Mouse (Mus musculus) thymus, postnatal 36 days (tissue): ENCODE data around the gene Slc38a3.

ENCODE experiments used
- DNase-seq, 2 experiments: peaks; one replicate each; pipeline ENCODE4 v3.0.0; 2022; ENCODE audit warnings: mixed read lengths in 2 of 2

The Slc38a3 gene

GRCm38 (mm10) chr9:107669480-107669945, at the start of gene Slc38a3:
TSS of gene Slc38a3 (minus strand) at chr9:107669530.
- DNase-seq, result no peak

- DNase-seq, result no peak
Measured at GRCm38 (mm10) chr9:107716951-107717350, 47.6 kb upstream of the Slc38a3 start.

GRCm38 (mm10) chr9:107715632-107716031, 46.3 kb upstream of the Slc38a3 start:
- DNase-seq, result no peak

DNA sequence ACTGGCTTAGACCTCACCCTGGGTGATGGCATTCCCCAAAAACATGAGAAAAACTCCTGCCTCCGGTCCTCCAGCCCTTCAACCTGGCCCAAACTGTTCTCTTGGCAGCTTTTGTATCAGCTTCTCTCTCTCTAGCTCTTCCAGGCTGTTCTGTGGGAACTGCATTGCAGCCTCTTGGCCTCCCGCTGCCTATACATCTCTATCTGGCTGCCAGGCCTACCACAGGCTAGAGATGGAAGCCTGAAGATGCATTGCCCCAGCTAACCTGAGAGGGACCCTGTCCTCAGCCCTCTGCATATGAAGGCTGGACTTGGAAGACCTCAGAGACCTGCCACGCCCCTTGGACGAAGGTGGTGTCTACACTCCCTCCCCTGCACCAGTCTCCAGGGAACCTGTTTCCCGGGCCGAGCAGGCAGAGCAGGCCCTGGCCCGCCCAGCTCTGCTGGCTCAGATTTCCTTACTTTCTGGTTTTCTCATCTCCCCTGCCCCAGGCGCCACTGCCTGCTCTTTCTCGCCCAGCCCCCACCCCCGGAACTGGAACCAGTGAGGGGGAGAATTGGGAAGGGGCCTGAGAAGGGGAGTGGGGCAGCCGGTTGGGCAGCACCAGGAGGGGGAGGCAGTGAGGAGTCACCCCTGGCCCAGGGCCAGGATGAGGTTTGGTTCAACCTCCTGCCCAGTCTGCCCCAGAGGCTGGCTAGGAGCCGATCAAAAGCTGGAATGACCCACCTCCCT, 45.1 kb upstream of the Slc38a3 start:
- no peak for DNase-seq

DNA sequence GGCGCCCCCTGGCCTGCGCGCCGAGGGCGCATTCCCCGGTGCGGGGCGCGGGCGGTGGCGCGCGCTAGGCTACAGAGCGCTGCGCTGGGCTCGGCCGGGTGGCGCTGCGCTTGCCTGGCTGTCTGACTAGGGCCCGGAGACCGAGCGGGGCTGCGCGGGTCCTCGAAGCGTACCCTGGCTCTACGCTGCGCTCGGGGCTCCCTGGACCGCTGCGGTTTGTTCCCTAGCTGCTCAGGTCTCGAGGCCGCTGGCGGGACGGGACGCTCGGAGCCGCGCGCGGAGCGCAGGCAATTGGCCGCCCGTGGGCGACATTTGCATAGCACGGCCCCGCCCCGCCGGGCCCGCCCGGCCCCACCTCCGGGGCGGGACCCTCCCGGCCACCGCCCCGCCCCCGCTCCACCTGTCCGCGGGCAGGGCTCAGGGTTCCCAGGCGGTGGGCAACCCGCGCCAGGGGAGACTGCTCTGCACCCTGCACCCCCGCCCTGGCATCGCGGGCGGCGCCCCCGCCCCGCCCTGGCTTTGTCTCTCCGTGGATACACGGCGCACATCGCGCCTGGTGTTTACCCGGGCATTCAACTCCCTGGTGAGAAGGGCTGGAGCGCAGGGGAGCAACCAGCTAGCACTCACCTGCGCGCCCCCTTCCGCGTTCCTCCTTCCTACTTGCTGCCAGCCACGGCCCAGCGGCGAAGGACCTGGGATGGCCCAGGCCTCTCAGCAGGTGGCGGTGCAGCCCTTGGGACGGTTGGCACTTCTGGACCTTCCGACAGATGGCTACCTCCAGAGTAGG, 40.6 kb upstream of the Slc38a3 start, which contains the start of gene Sema3f:
Gene Sema3f (minus strand): TSS at position 779 of the 787 bp plus-strand sequence.
- DNase-seq, result peak; percentile 84 to 88

DNA sequence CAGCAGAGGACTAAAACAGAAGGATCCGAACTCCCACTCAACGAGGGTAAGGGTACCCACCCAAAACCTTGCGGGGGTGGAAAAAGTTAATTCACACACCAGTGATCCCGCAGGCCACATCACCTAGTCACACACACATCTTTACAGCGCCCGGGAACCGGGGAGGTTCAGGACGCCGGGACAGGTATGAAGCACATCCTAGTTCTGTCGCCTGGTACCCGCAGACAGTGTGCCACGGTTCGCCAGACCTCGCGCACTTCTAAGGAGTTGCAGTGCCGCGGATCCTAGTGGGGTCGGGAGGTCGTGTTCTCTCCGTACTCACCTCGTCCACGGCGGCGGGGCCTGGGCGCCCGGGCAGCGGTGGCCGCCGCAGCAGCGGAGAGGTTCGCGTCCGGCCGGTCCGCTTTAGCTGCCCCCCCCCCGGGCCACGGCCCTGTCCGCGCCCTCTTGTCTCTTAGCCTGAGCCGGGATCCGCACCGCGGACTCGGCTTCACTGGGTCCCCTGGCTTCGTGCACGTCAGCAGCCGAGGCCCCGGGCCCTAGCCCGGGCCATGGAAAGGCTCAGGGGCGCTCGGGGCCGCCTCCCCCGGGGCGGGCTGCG, 39.9 kb upstream of the Slc38a3 start:
- DNase-seq, result no peak

- no peak for DNase-seq
Measured at GRCm38 (mm10) chr9:107708439-107709095, 39.2 kb upstream of the Slc38a3 start.

DNA sequence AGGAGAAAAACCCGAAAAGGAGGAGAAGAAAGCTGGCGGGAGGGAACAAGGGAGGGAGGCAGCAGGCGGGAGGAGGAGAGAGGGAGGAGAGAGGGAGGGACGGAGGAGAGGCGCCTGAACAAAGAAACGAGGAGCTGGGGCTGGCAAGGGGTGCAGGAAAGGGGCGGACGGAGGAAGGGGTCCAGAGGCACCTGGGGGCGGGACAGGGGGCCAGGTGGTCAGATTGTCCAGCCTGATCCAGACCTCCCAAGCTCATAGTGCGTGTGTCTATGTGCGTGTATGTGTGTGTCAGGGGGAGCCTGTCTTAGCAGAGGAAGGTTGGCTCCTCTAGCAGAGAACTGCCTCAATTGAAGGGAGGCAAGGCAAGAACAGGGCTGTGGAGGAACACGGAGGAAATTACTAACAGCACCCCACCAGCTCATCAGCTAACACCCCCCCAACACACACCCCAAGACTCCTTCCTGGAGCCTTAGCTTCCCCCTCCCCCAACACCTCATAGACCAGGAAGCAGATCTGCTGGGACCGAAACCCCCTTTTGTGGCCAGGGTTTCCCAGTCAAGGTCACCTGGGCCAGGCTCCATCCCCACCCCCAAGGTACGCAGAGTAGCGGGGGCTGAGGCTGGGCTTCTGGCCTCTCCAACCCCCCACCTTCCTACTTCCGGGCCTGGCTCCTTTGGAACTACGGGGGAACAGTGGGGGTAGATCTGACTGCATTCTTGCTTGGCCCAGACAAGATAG, 38.5 kb upstream of the Slc38a3 start:
- DNase-seq, result no peak

- no peak for DNase-seq
Measured at GRCm38 (mm10) chr9:107706781-107707211, 37.5 kb upstream of the Slc38a3 start.

DNA sequence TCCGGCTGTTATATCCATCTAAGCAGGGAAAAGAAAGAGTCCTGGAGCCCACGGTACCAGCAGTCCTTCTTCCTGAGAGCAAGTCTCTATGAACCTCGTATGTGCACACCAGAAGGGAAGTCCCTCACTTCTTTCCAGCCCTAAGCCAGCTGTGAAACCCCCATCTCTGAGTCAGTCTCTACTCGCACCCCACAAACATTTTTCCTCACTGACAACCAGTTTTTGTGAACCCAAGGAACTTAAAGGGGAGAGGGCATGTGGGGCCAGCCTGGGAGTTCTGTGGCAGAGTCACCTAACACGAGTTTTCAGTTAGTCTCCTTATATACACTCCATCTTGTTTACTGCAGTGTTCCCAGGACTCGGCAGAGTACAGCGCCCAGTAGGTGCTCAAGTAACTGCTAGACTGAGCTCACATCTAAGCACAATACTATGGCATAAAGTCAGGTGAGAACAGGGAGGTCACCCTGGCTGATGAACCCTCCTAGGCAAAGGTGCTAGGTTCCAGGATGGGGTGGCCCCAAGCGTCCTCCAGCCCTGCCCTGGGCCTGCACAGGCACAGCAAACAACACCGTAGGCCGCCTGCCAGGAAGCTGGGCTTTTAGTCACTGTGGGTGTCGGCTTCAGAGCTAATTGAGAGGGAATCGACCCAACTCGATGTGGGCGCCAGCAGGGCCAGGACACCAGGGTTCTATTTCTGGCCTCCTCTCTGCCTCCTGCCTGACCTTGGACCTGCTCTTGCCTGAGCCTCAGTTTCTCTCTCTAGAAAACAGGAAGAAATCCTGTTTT, 34.2 kb upstream of the Slc38a3 start:
- no peak for DNase-seq

DNA sequence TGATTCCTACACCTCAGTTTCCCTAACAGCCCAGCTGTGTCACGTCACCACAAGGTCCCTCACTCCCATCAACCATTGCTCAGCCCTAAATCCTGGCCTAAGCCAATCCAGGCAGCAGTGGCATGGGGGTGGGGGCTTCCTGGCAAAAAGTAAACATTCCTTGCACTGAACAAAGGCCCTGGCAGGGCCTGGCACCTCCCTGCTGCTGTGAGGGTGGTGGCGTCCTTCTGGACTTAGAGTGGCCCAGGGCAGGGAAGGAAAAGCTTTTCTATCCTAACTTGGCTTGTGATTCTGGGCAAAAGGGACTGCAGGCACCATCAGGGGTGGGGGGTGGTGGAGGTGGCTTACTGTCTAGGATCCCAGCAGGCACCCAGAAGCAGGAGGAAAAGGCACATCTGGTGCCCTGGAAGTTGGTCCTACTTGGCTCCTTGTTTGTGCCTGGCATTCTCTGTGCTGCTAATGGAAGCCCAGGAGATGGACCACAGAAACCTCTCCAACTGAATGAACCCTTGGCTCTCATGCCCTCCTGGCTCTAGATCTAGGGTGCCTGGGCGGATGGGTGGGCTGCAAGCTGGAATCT, 33.4 kb upstream of the Slc38a3 start:
- DNase-seq, result no peak

- no peak for DNase-seq
Measured at GRCm38 (mm10) chr9:107701594-107701993, 32.3 kb upstream of the Slc38a3 start.

GRCm38 (mm10) chr9:107700114-107700571, 30.8 kb upstream of the Slc38a3 start:
- no peak for DNase-seq

DNA sequence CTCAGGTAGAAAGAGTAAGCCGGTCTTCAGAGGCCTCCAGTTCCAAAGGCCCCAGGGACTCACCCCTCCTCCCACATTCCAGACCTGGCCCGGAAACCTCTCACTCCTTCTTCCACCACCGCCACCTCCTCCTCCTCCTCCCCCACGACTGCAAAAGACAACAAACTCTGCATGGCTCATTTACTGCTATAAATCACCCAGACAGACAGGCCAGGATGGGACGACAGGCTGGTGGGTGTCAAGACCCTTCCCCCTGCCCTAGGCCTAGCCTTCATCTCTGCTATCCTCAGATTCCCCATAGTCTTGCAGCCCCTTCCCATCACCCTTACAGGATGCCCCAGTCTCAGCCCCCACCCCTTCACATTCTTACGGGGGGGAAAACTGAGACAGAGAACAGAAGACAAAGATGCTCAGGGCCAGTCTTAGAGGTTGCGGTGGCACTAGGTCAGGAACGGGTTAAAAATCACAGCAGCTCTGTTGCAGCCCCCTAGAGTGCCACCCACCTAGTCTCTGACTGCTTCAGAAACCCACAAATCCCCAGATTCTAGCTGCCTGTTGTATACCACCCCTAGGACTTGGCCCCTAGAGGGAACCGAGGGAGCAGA, 30.1 kb upstream of the Slc38a3 start:
- no peak for DNase-seq

- no peak for DNase-seq
Measured at GRCm38 (mm10) chr9:107698611-107699190, 29.4 kb upstream of the Slc38a3 start.

DNA sequence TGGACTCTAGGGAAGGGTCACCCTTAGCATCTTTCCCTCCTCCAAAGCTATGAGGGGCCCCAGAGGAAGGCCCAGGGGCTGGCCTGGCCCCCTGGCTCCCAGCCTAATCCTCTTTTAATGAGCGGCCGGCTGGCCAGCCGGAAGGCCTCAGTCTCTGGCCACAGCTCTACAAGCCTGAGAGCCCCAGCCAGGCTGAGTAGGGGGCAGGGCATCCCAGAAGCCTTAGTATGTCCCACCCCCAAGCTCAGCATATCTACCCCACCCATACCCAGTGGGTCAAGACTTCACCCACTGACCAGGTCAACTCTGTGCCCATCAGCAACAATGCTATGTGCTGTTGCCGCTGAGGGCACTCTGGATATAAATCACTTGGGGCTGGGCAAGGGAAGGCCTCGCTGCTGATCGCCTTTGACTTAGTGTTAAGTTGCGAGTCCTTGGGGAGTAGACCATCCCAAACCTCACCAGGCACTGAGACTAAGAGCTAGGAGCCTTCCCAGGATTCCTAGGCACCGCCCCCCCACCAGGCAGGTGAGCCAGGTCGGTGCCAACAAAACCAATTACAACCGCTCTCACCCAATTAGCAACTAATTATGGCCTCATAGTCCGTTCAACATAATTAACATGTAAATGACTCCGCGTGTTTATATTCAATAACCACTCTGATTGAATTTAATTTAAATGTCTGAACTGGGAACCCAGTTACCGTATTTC, 28.6 kb upstream of the Slc38a3 start:
- no peak for DNase-seq

DNA sequence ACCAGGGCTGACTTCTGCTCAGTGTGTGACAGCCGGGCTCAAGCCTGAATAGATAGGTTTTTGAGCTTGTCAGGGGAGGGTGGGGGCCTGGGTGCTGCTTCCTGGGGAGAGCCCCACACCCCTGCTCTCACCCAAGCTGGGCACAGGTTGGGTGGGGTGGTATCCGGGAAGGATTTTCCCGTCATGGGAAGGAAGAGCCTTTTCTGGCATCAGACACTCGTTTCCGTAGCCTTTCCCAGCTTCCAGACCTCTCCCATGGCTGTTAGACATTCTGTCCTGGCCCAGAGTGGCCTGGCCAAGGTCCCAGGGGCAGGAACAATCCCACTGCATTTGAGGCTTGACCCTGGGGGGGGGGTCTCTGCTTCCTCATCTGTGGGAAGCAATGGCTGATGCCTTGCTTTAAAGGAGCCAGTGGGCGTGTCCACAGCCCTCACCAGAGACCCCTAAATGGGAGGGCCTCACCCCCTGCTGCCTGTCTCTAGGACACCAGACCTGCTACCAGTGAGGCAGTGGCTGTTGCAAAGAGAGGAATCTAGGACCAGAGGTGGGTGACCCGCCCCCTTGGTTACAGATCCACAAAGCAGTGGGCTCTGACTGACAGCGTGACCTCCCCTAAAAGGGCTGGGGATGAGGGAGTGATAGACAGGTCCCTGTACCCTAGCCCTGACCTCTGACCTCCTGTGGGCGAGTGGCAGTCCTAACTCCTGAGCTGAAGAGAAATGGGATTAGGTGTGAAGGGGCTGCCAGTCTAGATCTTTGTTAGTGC, 27.7 kb upstream of the Slc38a3 start:
- DNase-seq, result no peak

DNA sequence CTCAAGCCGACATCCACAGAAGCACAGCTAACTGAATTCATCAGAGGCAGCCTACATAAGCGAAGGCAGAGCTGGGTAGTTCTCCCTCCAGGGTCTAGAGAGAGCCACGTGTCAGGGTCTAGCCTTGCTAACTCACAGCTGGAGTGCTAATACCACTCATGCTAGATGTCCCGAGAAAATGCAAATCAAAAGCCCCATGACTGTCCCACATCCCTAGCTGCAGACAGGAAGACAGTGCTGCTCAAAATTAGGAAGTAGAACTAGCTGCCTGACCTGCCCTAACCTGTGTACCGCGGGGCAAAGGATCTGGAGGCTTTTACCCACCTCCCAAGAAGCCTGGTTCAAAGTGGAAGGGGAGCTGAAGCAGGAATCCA, 26.8 kb upstream of the Slc38a3 start:
- no peak for DNase-seq
